Mouse (Mus musculus) limb, embryonic 14.5 days (tissue): ENCODE measurements around the gene Ccdc33. TPM values are rescaled to one million over a fixed set of nuclear protein-coding genes. Genes with fewer than 3 reads are reported as not detected.

Source experiments
- ATAC-seq: fragments of 200-750 bp; cut with Nextera tagmentation; 2 replicates; pipeline ENCODE4 v1.8.0; 2017; ENCODE audit warnings: low read depth, moderate number of reproducible peaks, moderate TSS enrichment; ENCODE audit not compliant: low FRiP score
- DNase-seq: peaks from one replicate; pipeline ENCODE4 v3.0.0-alpha.2; 2015; ENCODE audit warnings: low spot score
- H3K27ac ChIP-seq: fragments of 300-500 bp; sonication (generic); replicated peaks from 2 replicates; pipeline ENCODE4 v1.5.1; 2014; ENCODE audit warnings: low read depth, mild to moderate bottlenecking, low read length, moderate library complexity, mixed read lengths
- H3K27me3 ChIP-seq: fragments of 300-500 bp; sonication (generic); 2 replicates; pipeline ENCODE4 v1.6.1; 2014; ENCODE audit warnings: low read length, mixed read lengths; ENCODE audit not compliant: control insufficient read depth, insufficient read depth
- H3K36me3 ChIP-seq: fragments of 300-500 bp; sonication (generic); 2 replicates; pipeline ENCODE4 v1.6.1; 2014; ENCODE audit warnings: mild to moderate bottlenecking, low read length, moderate library complexity, mixed read lengths; ENCODE audit not compliant: control insufficient read depth, insufficient read depth
- H3K4me1 ChIP-seq: fragments of 300-500 bp; sonication (generic); 2 replicates; pipeline ENCODE4 v1.6.1; 2014; ENCODE audit warnings: antibody characterized with exemption, low read length, mixed read lengths; ENCODE audit not compliant: control insufficient read depth, insufficient read depth
- H3K4me2 ChIP-seq: fragments of 300-500 bp; sonication (generic); replicated peaks from 2 replicates; pipeline ENCODE4 v1.6.1; 2014; ENCODE audit warnings: low read depth, mild to moderate bottlenecking, low read length, moderate library complexity; ENCODE audit not compliant: severe bottlenecking
- H3K4me3 ChIP-seq: fragments of 300-500 bp; sonication (generic); replicated peaks from 2 replicates; pipeline ENCODE4 v1.5.1; 2014; ENCODE audit warnings: low read length
- H3K9ac ChIP-seq: fragments of 300-500 bp; sonication (generic); 2 replicates; pipeline ENCODE4 v1.6.1; 2014; ENCODE audit warnings: mild to moderate bottlenecking, low read depth, low read length, moderate library complexity; ENCODE audit not compliant: severe bottlenecking
- H3K9me3 ChIP-seq: fragments of 300-500 bp; sonication (generic); 2 replicates; pipeline ENCODE4 v1.6.1; 2016; ENCODE audit warnings: low read length; ENCODE audit not compliant: control insufficient read depth
- POLR2A ChIP-seq: fragments of 200-500 bp; IDR thresholded peaks from 2 replicates; pipeline ENCODE4 v1.8.0; 2012; ENCODE audit warnings: inconsistent platforms, mild to moderate bottlenecking, moderate library complexity, borderline replicate concordance; ENCODE audit not compliant: insufficient read depth, insufficient read length; ENCODE audit errors: extremely low read depth
- WGBS: fragments of 180-500 bp; shearing (Covaris S2); extraction: QIAGEN DNeasy Blood & Tissue Kit; methylation state at CpG from one replicate; pipeline ENCODE4 v1.1.7; 2014; 5-methylcytosine and 5-hydroxymethylcytosine counted together
- polyA plus RNA-seq, 2 experiments: library from polyadenylated mRNA; depleted of rRNA in 1 of 2; stranded (reverse) in 1 of 2; unstranded in 1 of 2; fragments of >200 nt; fragmentation: Nextera tagmentation in 1 of 2; extraction: Ambion mirVana in 1 of 2; gene quantifications; 2 replicates each; pipeline versions ENCODE4 v1.2.1 to v1.2.3; 2012 to 2014

The Ccdc33 gene
- polyA plus RNA-seq, 2 experiments = 0.11 TPM; not detected in 1

- Histone ChIP-seq H3K9me3 (no peaks in the 10 kb centered on the region), H3K27me3 (0 out of 2 replicates have a peak, but pooled peaks cover 11% of the 10 kb centered on the region), H3K36me3 (no peaks in the 10 kb centered on the region), H3K9ac (no peak overlapping the region), H3K4me1 (peaks cover 5% of the 10 kb centered on the region; the same call in 1 of the 2 replicates), H3K27ac (no peak overlapping the region), H3K4me3 (no peak overlapping the region), H3K4me2 (no peak overlapping the region)
- ATAC-seq = no peak
- no peak for TF ChIP-seq POLR2A
- WGBS = 62% methylated on average over 2 of the region's 2 CpGs
- DNase-seq = no peak
These were observed 83.1 kb downstream of the Ccdc33 start for GRCm38 (mm10) chr9:58035519-58035918.

GRCm38 (mm10) chr9:58031895-58032294 is 86.7 kb downstream of the Ccdc33 start:
- WGBS = 85% methylated on average over 5 of the region's 5 CpGs
- no peaks in the 10 kb centered on the region for H3K9me3 ChIP-seq
- no peak for ATAC-seq
- no peak overlapping the region for H3K9ac ChIP-seq
- H3K36me3 ChIP-seq = no peaks in the 10 kb centered on the region
- no peak for DNase-seq
- H3K27me3 ChIP-seq = no peaks in the 10 kb centered on the region
- no peaks in the 10 kb centered on the region for H3K4me1 ChIP-seq
- H3K27ac ChIP-seq = no peak overlapping the region
- TF ChIP-seq POLR2A = no peak
- H3K4me3 ChIP-seq = no peak overlapping the region
- H3K4me2 ChIP-seq = no peak overlapping the region

- no peaks in the 10 kb centered on the region for H3K27me3 ChIP-seq
- H3K36me3 ChIP-seq = no peaks in the 10 kb centered on the region
- 82% methylated on average over 6 of the region's 6 CpGs for WGBS
- no peaks in the 10 kb centered on the region for H3K9me3 ChIP-seq
- no peak overlapping the region for H3K27ac ChIP-seq
- TF ChIP-seq POLR2A = no peak
- H3K9ac ChIP-seq = no peak overlapping the region
- DNase-seq (no peak), ATAC-seq (no peak)
- H3K4me1 ChIP-seq = no peaks in the 10 kb centered on the region
- no peak overlapping the region for H3K4me3 ChIP-seq
- no peak overlapping the region for H3K4me2 ChIP-seq
These were observed 89.0 kb downstream of the Ccdc33 start for GRCm38 (mm10) chr9:58029635-58030034.

GRCm38 (mm10) chr9:58028841-58029240 is 89.8 kb downstream of the Ccdc33 start:
- no peak for ATAC-seq
- Histone ChIP-seq H3K36me3 (no peaks in the 10 kb centered on the region), H3K9ac (no peak overlapping the region), H3K27me3 (no peaks in the 10 kb centered on the region), H3K4me2 (no peak overlapping the region), H3K4me3 (no peak overlapping the region), H3K4me1 (no peaks in the 10 kb centered on the region), H3K27ac (no peak overlapping the region), H3K9me3 (no peaks in the 10 kb centered on the region)
- TF ChIP-seq POLR2A = no peak
- no peak for DNase-seq
- WGBS = 64% methylated on average over 5 of the region's 5 CpGs

- Histone ChIP-seq H3K4me1 (no peaks in the 10 kb centered on the region), H3K4me2 (no peak overlapping the region), H3K27ac (no peak overlapping the region), H3K9ac (no peak overlapping the region), H3K36me3 (no peaks in the 10 kb centered on the region), H3K27me3 (no peaks in the 10 kb centered on the region), H3K9me3 (no peaks in the 10 kb centered on the region), H3K4me3 (no peak overlapping the region)
- WGBS = 39% methylated on average over 2 of the region's 2 CpGs
- no peak for DNase-seq
- no peak for ATAC-seq
- TF ChIP-seq POLR2A = no peak
These were observed 91.0 kb downstream of the Ccdc33 start for GRCm38 (mm10) chr9:58027426-58028180.
